Mouse (Mus musculus): ENCODE measurements around the gene Itk. TPM values are rescaled to one million over a fixed set of nuclear protein-coding genes. Genes with fewer than 3 reads are reported as not detected.
A peak's percentile ranks its signal among the peaks of the same experiment; 100 is the strongest.

Itk gene
- polyA plus RNA-seq, 1 experiment from 2014 or later, result 0.05 TPM

DNA sequence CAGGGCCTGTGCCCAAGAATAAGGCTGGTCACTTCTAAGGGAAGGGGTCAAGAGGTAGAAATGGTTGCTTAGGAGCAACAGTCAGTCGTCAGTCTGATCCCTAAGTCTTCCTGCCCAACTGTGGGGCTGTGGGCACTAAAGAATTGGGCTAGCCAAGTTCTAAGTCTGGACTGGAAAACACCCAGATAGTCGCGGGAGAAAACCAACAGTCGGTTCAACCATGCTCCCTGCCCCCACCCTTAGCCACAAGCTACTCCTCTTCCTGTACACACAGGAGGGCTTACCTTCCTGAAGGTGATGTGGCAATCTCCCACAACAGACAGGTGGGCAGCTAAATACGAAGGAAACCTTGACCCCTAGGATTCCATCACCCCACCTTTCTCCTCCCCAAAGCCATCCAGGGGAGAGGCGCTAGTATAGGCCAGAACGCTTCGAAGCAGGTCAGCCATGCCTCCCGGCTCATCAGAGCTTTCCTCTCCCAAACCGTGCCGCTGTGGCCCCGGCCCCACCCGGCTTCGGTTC lies 78.1 kb downstream of the Itk start:
- H3K9me3 ChIP-seq (ENCODE audit: control insufficient read depth, low read length), result no peaks in the 10 kb centered on the region
- H3K36me3 ChIP-seq (ENCODE audit: control insufficient read depth, insufficient read depth, low read length), result no peaks in the 10 kb centered on the region
- peak overlapping the region; percentile 61 for H3K4me3 ChIP-seq (ENCODE audit: low read depth, low read length)
- no peaks in the 10 kb centered on the region for H3K27me3 ChIP-seq (ENCODE audit: control insufficient read depth, insufficient read depth, low read length)
- 16% methylated on average over 14 of the region's 14 CpGs for WGBS
- no peak overlapping the region for H3K27ac ChIP-seq (replicated peaks)
- peak overlapping the region; percentile 47; the same call in 1 of the 2 replicates for H3K9ac ChIP-seq (ENCODE audit: low read length)
- peak overlapping the region; percentile 99 for H3K4me2 ChIP-seq (replicated peaks; ENCODE audit: low read depth)
- ATAC-seq (ENCODE audit: low FRiP score, low TSS enrichment) (no peak), DNase-seq (ENCODE audit: low spot score) (no peak)
- TF ChIP-seq EP300 (optimal IDR thresholded peaks at IDR 0.05) (no peak), CTCF (IDR thresholded peaks at IDR 0.05; ENCODE audit: low read depth) (no peak)
- H3K4me1 ChIP-seq (replicated peaks; ENCODE audit: control insufficient read depth, insufficient read depth), result peaks cover 5% of the 10 kb centered on the region; the same call in 1 of the 2 replicates

DNA sequence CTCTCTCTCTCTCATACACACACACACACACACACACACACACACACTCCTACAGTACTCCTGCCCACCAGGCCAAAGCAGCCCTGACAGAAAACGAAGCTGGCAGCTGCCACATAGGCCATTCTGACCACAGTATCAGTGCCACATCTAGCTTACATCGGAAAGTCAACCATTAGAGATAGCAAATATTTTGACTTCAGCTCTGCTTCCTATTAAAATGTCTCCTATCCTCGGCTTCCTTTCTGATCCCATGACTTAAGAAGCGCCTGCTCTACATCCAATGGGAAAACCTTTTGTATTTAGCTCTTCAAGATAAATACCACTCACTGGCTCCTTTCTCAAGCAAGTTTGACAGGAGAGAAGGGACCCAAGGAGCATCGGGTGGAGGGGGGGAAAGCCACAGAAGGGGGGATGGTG lies 78.7 kb downstream of the Itk start:
- H3K9ac ChIP-seq (ENCODE audit: low read length), result no peak overlapping the region
- H3K27me3 ChIP-seq (ENCODE audit: control insufficient read depth, insufficient read depth, low read length), result no peaks in the 10 kb centered on the region
- no peak for DNase-seq (ENCODE audit: low spot score)
- H3K4me2 ChIP-seq (replicated peaks; ENCODE audit: low read depth), result no peak overlapping the region
- peaks cover 5% of the 10 kb centered on the region; the same call in 1 of the 2 replicates for H3K4me1 ChIP-seq (replicated peaks; ENCODE audit: control insufficient read depth, insufficient read depth)
- 62% methylated on average over 5 of the region's 5 CpGs for WGBS
- no peak for TF ChIP-seq CTCF (IDR thresholded peaks at IDR 0.05; ENCODE audit: low read depth)
- TF ChIP-seq EP300 (optimal IDR thresholded peaks at IDR 0.05), result no peak
- no peaks in the 10 kb centered on the region for H3K9me3 ChIP-seq (ENCODE audit: control insufficient read depth, low read length)
- H3K4me3 ChIP-seq (ENCODE audit: low read depth, low read length), result no peak overlapping the region
- no peak for ATAC-seq (ENCODE audit: low FRiP score, low TSS enrichment)
- H3K27ac ChIP-seq (replicated peaks), result no peak overlapping the region
- no peaks in the 10 kb centered on the region for H3K36me3 ChIP-seq (ENCODE audit: control insufficient read depth, insufficient read depth, low read length)

DNA sequence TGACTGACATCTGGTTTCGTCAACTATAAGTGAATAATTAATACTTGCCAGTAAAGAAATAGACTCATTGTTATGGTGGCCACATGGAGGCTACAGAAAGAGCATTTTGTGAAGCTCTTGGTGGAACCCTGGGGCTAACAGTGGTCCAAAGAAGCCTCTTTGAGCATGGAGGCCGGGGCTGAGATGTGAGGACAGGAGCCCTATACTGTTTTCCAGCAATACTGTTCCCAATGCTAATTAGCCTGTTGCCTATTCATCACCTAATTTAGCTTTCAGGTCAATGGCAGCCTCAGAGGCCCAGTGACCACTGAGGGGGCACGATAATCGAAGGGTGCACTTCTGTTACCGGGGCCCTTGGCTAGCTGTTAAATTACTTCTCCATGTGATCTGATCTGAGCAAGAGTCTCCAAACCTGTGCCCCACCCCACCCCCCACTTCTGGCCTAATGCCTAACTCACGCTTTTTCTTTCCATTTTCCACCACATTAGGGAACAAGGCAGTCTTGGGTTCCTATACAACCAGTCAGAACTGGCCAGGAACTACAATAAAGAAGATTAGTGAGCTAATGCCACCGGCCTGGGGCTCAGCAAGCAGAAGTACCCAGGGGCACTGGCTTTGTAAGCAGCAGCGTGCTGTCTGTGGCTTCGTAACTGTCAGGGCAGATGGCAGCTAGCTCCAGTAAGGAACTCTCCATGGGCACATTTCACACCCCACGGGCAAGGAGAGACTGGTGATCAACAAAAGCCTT lies 79.3 kb downstream of the Itk start:
- peaks cover 5% of the 10 kb centered on the region; the same call in 1 of the 2 replicates for H3K4me1 ChIP-seq (replicated peaks; ENCODE audit: control insufficient read depth, insufficient read depth)
- H3K27ac ChIP-seq (replicated peaks), result no peak overlapping the region
- H3K27me3 ChIP-seq (ENCODE audit: control insufficient read depth, insufficient read depth, low read length), result no peaks in the 10 kb centered on the region
- H3K9me3 ChIP-seq (ENCODE audit: control insufficient read depth, low read length), result no peaks in the 10 kb centered on the region
- 77% methylated on average over 10 of the region's 10 CpGs for WGBS
- H3K36me3 ChIP-seq (ENCODE audit: control insufficient read depth, insufficient read depth, low read length), result no peaks in the 10 kb centered on the region
- H3K9ac ChIP-seq (ENCODE audit: low read length), result no peak overlapping the region
- H3K4me2 ChIP-seq (replicated peaks; ENCODE audit: low read depth), result no peak overlapping the region
- no peak overlapping the region for H3K4me3 ChIP-seq (ENCODE audit: low read depth, low read length)
- TF ChIP-seq EP300 (optimal IDR thresholded peaks at IDR 0.05) (no peak), CTCF (IDR thresholded peaks at IDR 0.05; ENCODE audit: low read depth) (no peak)
- ATAC-seq (ENCODE audit: low FRiP score, low TSS enrichment) (no peak), DNase-seq (ENCODE audit: low spot score) (no peak)

DNA sequence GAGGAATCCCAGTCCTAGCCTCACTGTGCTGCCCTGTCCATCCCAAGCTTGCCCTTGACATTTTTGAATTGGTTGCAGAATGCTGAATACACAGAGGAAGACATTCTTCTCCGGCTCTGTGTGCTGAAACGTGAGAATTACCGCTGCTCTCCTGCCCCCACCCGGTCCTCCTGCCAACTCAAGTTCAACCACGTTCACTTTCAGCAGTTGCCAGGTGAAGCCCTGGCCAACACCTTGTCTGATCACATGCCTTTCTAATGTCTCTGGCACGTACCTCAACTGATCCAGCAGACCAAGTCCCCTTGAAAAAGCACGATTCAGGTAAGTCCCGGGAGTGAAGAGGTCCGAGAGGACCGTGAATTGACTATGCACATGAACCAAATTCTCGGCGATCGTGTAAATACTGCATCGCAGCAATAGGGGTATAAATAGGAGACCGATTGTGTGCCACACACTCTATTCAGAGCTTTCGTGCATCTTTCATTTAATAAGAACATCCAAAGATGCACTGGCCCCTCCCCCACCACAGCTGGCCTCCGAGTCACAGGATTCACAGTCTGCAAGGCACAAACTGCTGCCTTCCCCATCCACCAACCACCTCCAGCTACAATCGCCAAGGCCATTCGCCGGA lies 80.1 kb downstream of the Itk start:
- Histone ChIP-seq H3K36me3 (ENCODE audit: control insufficient read depth, insufficient read depth, low read length) (no peaks in the 10 kb centered on the region), H3K4me2 (replicated peaks; ENCODE audit: low read depth) (no peak overlapping the region), H3K27me3 (ENCODE audit: control insufficient read depth, insufficient read depth, low read length) (no peaks in the 10 kb centered on the region), H3K27ac (replicated peaks) (no peak overlapping the region), H3K4me1 (replicated peaks; ENCODE audit: control insufficient read depth, insufficient read depth) (peaks cover 5% of the 10 kb centered on the region; the same call in 1 of the 2 replicates), H3K9me3 (ENCODE audit: control insufficient read depth, low read length) (no peaks in the 10 kb centered on the region), H3K4me3 (ENCODE audit: low read depth, low read length) (no peak overlapping the region), H3K9ac (ENCODE audit: low read length) (no peak overlapping the region)
- ATAC-seq (ENCODE audit: low FRiP score, low TSS enrichment) (no peak), DNase-seq (ENCODE audit: low spot score) (no peak)
- WGBS, result 74% methylated on average over 20 of the region's 20 CpGs
- TF ChIP-seq EP300 (optimal IDR thresholded peaks at IDR 0.05), result no peak
- TF ChIP-seq CTCF (IDR thresholded peaks at IDR 0.05; ENCODE audit: low read depth), result no peak

DNA sequence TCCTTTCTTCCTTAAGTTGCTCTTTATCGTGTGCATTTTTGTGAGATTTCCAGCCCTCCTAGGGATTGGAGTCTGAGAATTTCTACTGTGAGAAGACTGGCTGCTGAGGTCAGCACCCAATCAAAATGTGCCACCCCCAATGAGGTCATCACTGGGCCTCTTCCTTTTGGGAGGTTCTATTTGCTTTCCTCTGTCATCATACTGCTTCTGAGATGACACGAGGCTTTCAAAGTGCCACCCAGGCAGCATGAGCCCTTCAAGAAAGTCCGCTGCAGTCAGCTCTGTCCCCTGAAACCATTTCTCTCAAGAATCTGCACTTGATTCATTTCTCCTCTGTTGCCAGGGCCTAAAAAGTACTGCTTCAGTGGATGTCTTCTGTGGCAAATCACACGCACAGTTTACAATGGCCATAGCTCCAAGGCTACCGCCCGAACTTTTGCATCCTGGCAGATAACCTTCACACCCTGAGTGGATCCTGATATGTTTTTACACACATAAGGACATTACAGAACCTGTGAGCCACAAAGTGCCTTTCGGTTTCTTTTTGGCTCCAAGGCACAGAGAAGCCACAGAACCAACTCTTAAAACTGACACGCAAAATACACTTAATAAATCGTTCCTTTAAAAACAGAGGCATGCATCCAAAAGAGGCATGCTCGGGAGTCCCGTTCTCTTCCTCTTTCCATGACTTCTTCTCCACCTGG lies 80.9 kb downstream of the Itk start:
- Histone ChIP-seq H3K9me3 (ENCODE audit: control insufficient read depth, low read length) (no peaks in the 10 kb centered on the region), H3K27ac (replicated peaks) (no peak overlapping the region), H3K4me2 (replicated peaks; ENCODE audit: low read depth) (no peak overlapping the region), H3K4me1 (replicated peaks; ENCODE audit: control insufficient read depth, insufficient read depth) (peaks cover 5% of the 10 kb centered on the region; the same call in 1 of the 2 replicates), H3K9ac (ENCODE audit: low read length) (no peak overlapping the region), H3K27me3 (ENCODE audit: control insufficient read depth, insufficient read depth, low read length) (no peaks in the 10 kb centered on the region), H3K4me3 (ENCODE audit: low read depth, low read length) (no peak overlapping the region), H3K36me3 (ENCODE audit: control insufficient read depth, insufficient read depth, low read length) (no peaks in the 10 kb centered on the region)
- ATAC-seq (ENCODE audit: low FRiP score, low TSS enrichment) (no peak), DNase-seq (ENCODE audit: low spot score) (no peak)
- 83% methylated on average over 11 of the region's 11 CpGs for WGBS
- TF ChIP-seq CTCF (IDR thresholded peaks at IDR 0.05; ENCODE audit: low read depth) (no peak), EP300 (optimal IDR thresholded peaks at IDR 0.05) (no peak)

Data from stomach, postnatal 0 days (tissue).